ENCODE assay signal across 24 mouse cellular contexts in genomic region chr6:100493558-100493957, GRCm38 (mm10).
"Had no signal": no experiment of that assay in that cellular context is flagged by ENCODE, and none has a peak within 500 bp of the region (broad histone marks: within the 10 kb centered on the region; RNA-seq: fewer than 3 reads in every experiment).

No protein-coding gene starts in this region.

- H3K4me1 ChIP-seq: heart, embryonic 13.5 days; heart, embryonic 15.5 days; limb, embryonic 13.5 days; liver, embryonic 12.5 days had no signal

- H3K36me3 ChIP-seq: heart, embryonic 13.5 days; heart, embryonic 15.5 days; hindbrain, embryonic 13.5 days; hindbrain, embryonic 15.5 days; limb, embryonic 13.5 days; limb, embryonic 15.5 days; liver, embryonic 12.5 days had no signal

- DNase-seq: gastrocnemius, postnatal 14 days; gastrocnemius, postnatal 36 days; heart, adult 11 months; heart, adult 2 months; heart, postnatal 14 days; heart, postnatal 36 days; kidney, adult 11 months; kidney, adult 2 months; kidney, adult 9 months; kidney, postnatal 14 days; kidney, postnatal 36 days; left cerebral cortex, postnatal 4 days had no signal

- H3K4me2 ChIP-seq: heart, embryonic 11.5 days; heart, embryonic 13.5 days; heart, embryonic 15.5 days; hindbrain, embryonic 13.5 days; hindbrain, embryonic 15.5 days; limb, embryonic 13.5 days; limb, embryonic 15.5 days; liver, embryonic 12.5 days had no signal

- H3K9ac ChIP-seq: heart, embryonic 13.5 days; heart, embryonic 15.5 days; hindbrain, embryonic 13.5 days; hindbrain, embryonic 15.5 days; limb, embryonic 13.5 days; limb, embryonic 15.5 days; liver, embryonic 12.5 days; liver, embryonic 14.5 days had no signal

- H3K9me3 ChIP-seq: heart, embryonic 13.5 days; heart, embryonic 15.5 days; hindbrain, embryonic 13.5 days; hindbrain, embryonic 15.5 days; limb, embryonic 13.5 days; limb, embryonic 15.5 days; liver, embryonic 12.5 days had no signal

- H3K27me3 ChIP-seq: limb, embryonic 15.5 days; liver, embryonic 12.5 days had no signal

- ATAC-seq: hindbrain, postnatal 0 days; liver, embryonic 12.5 days had no signal

- H3K27ac ChIP-seq: heart, adult 2 months; heart, embryonic 13.5 days; heart, embryonic 15.5 days; hindbrain, embryonic 13.5 days; hindbrain, embryonic 15.5 days; hindbrain, postnatal 0 days; kidney, postnatal 0 days; left cerebral cortex, adult 2 months; limb, embryonic 13.5 days; limb, embryonic 15.5 days; liver, embryonic 12.5 days; liver, embryonic 14.5 days had no signal

- H3K4me3 ChIP-seq: heart, adult 2 months; heart, embryonic 13.5 days; heart, embryonic 15.5 days; hindbrain, embryonic 13.5 days; hindbrain, embryonic 15.5 days; left cerebral cortex, adult 2 months; limb, embryonic 13.5 days; limb, embryonic 15.5 days; liver, embryonic 12.5 days had no signal
